Mouse (Mus musculus) ES-E14 (cell line): ENCODE data around the gene Dsn1.
A peak's percentile ranks its signal among the peaks of the same experiment; 100 is the strongest.

Experiments
- HCFC1 ChIP-seq: IDR thresholded peaks from 2 replicates; pipeline ENCODE4 v1.6.1; 2012; ENCODE audit warnings: low read length, inconsistent platforms, borderline replicate concordance; ENCODE audit not compliant: insufficient read depth
- MAFK ChIP-seq: IDR thresholded peaks from 2 replicates; pipeline ENCODE4 v1.6.1; 2014; ENCODE audit warnings: mild to moderate bottlenecking, low read depth, low read length, inconsistent platforms; ENCODE audit not compliant: insufficient read depth
- ZC3H11A ChIP-seq: IDR thresholded peaks from 2 replicates; pipeline ENCODE4 v1.6.1; 2012; ENCODE audit warnings: low read depth, mild to moderate bottlenecking, inconsistent platforms, low read length, borderline replicate concordance

- TF ChIP-seq HCFC1, result peak; percentile 95
- TF ChIP-seq MAFK, result no peak
- TF ChIP-seq ZC3H11A, result no peak
These were observed 15.3 kb downstream of the Dsn1 start, which contains the start of gene Ndrg3 for GRCm38 (mm10) chr2:156991470-156992319.
